Mouse (Mus musculus) stomach, embryonic 14.5 days (tissue): ENCODE results near the gene Tbkbp1. TPM values are rescaled to one million over a fixed set of nuclear protein-coding genes. Genes with fewer than 3 reads are reported as not detected.

ENCODE experiments used
- ATAC-seq: fragments of 200-750 bp; cut with Nextera tagmentation; 2 replicates; pipeline ENCODE4 v1.8.0; 2017; ENCODE audit warnings: low read depth, moderate TSS enrichment; ENCODE audit not compliant: insufficient number of reproducible peaks, insufficient read depth, low FRiP score
- H3K27ac ChIP-seq: fragments of 300-500 bp; sonication (generic); 2 replicates; pipeline ENCODE4 v1.5.1; 2014; ENCODE audit warnings: mild to moderate bottlenecking, low read length, moderate library complexity, mixed read lengths
- H3K27me3 ChIP-seq: fragments of 300-500 bp; sonication (generic); 2 replicates; pipeline ENCODE4 v1.6.1; 2014; ENCODE audit warnings: low read length, control low read depth, mixed read lengths; ENCODE audit not compliant: control insufficient read depth, insufficient read depth
- H3K36me3 ChIP-seq: fragments of 300-500 bp; sonication (generic); 2 replicates; pipeline ENCODE4 v1.6.1; 2014; ENCODE audit warnings: mild to moderate bottlenecking, control low read depth, low read length, moderate library complexity, mixed read lengths; ENCODE audit not compliant: control insufficient read depth, insufficient read depth
- H3K4me1 ChIP-seq: fragments of 300-500 bp; sonication (generic); 2 replicates; pipeline ENCODE4 v1.6.1; 2014; ENCODE audit warnings: low read length, control low read depth, mixed read lengths; ENCODE audit not compliant: control insufficient read depth, insufficient read depth
- H3K4me2 ChIP-seq: fragments of 300-500 bp; sonication (generic); replicated peaks from 2 replicates; pipeline ENCODE4 v1.6.1; 2014; ENCODE audit warnings: low read depth, low read length, control low read depth
- H3K4me3 ChIP-seq: fragments of 300-500 bp; sonication (generic); 2 replicates; pipeline ENCODE4 v1.5.1; 2014; ENCODE audit warnings: low read depth, low read length, control low read depth
- H3K9ac ChIP-seq: fragments of 300-500 bp; sonication (generic); replicated peaks from 2 replicates; pipeline ENCODE4 v1.6.1; 2014; ENCODE audit warnings: low read depth, mild to moderate bottlenecking, control low read depth, low read length, moderate library complexity, mixed read lengths
- H3K9me3 ChIP-seq: fragments of 300-500 bp; sonication (generic); 2 replicates; pipeline ENCODE4 v1.6.1; 2016; ENCODE audit warnings: low read depth, low read length, control low read depth; ENCODE audit not compliant: control insufficient read depth
- WGBS: fragments of 180-500 bp; shearing (Covaris S2); extraction: QIAGEN DNeasy Blood & Tissue Kit; methylation state at CpG from one replicate; pipeline ENCODE4 v1.1.7; 2014; 5-methylcytosine and 5-hydroxymethylcytosine counted together
- polyA plus RNA-seq: library from polyadenylated mRNA; unstranded; fragments of >200 nt; fragmentation: Nextera tagmentation; extraction: Ambion mirVana; gene quantifications from 2 replicates; pipeline ENCODE4 v1.2.1, GENCODE M21; 2014

The Tbkbp1 gene
- polyA plus RNA-seq, 1 experiment from 2014 or later: 3.7 TPM

- 8% methylated on average over 11 of the region's 11 CpGs for WGBS
- H3K9me3 ChIP-seq: no peaks in the 10 kb centered on the region
Observed at GRCm38 (mm10) chr11:97115797-97116196, 35.5 kb downstream of the Tbkbp1 start.

GRCm38 (mm10) chr11:97114671-97115601, 36.4 kb downstream of the Tbkbp1 start, which contains the start of gene Tbx21:
TSS of gene Tbx21 (minus strand) at chr11:97115331.
- H3K36me3 ChIP-seq: no peaks in the 10 kb centered on the region
- peaks cover 37% of the 10 kb centered on the region for H3K27me3 ChIP-seq
- peaks cover 12% of the 10 kb centered on the region for H3K4me1 ChIP-seq
- H3K9ac ChIP-seq: 0 out of 2 replicates have a peak within 1 kb of the TSS, but pooled peaks have one; percentile 6
- ATAC-seq: no peak
- H3K4me3 ChIP-seq: peak within 1 kb of the TSS; percentile 35
- peak within 1 kb of the TSS; percentile 68 for H3K4me2 ChIP-seq
- WGBS: under 1% methylated on average over 85 of the region's 87 CpGs
- no peaks in the 10 kb centered on the region for H3K9me3 ChIP-seq
- H3K27ac ChIP-seq: no peak within 1 kb of the TSS

More at GRCm38 (mm10) chr11:97115797-97116196, 35.5 kb downstream of the Tbkbp1 start:
- H3K27me3 ChIP-seq: peaks cover 37% of the 10 kb centered on the region
- no peak overlapping the region for H3K4me3 ChIP-seq
- ATAC-seq: no peak
- no peak overlapping the region for H3K27ac ChIP-seq
- H3K9ac ChIP-seq: no peak overlapping the region
- no peaks in the 10 kb centered on the region for H3K36me3 ChIP-seq
- H3K4me2 ChIP-seq: no peak overlapping the region; the same call in 1 of the 2 replicates
- H3K4me1 ChIP-seq: peaks cover 15% of the 10 kb centered on the region

GRCm38 (mm10) chr11:97112519-97113125, 38.7 kb downstream of the Tbkbp1 start:
- H3K27me3 ChIP-seq: peaks cover 37% of the 10 kb centered on the region
- 81% methylated on average over 9 of the region's 9 CpGs for WGBS
- H3K27ac ChIP-seq: no peak overlapping the region
- no peak overlapping the region for H3K9ac ChIP-seq
- H3K4me3 ChIP-seq: no peak overlapping the region
- H3K4me2 ChIP-seq: no peak overlapping the region
- no peaks in the 10 kb centered on the region for H3K36me3 ChIP-seq
- ATAC-seq: no peak
- H3K9me3 ChIP-seq: no peaks in the 10 kb centered on the region
- H3K4me1 ChIP-seq: peaks cover 12% of the 10 kb centered on the region

- no peak overlapping the region for H3K27ac ChIP-seq
- H3K9me3 ChIP-seq: no peaks in the 10 kb centered on the region
- H3K4me3 ChIP-seq: no peak overlapping the region
- no peaks in the 10 kb centered on the region for H3K36me3 ChIP-seq
- no peak overlapping the region for H3K9ac ChIP-seq
- H3K27me3 ChIP-seq: peaks cover 17% of the 10 kb centered on the region
- H3K4me2 ChIP-seq: no peak overlapping the region
- no peak for ATAC-seq
- WGBS: 85% methylated on average over 16 of the region's 16 CpGs
- 0 out of 2 replicates have a peak, but pooled peaks cover under 1% of the 10 kb centered on the region for H3K4me1 ChIP-seq
Observed at GRCm38 (mm10) chr11:97108976-97109375, 42.3 kb downstream of the Tbkbp1 start.

- Histone ChIP-seq H3K27ac (no peak overlapping the region), H3K4me1 (no peaks in the 10 kb centered on the region)
Observed at GRCm38 (mm10) chr11:97104091-97104483, 47.2 kb downstream of the Tbkbp1 start.

GRCm38 (mm10) chr11:97103163-97104090, 47.9 kb downstream of the Tbkbp1 start:
- Histone ChIP-seq H3K27me3 (no peaks in the 10 kb centered on the region), H3K9ac (no peak overlapping the region), H3K9me3 (no peaks in the 10 kb centered on the region), H3K4me3 (no peak overlapping the region), H3K36me3 (no peaks in the 10 kb centered on the region), H3K4me2 (no peak overlapping the region), H3K4me1 (no peaks in the 10 kb centered on the region), H3K27ac (no peak overlapping the region)
- WGBS: 90% methylated on average over 10 of the region's 10 CpGs
- no peak for ATAC-seq

More at GRCm38 (mm10) chr11:97104091-97104483, 47.2 kb downstream of the Tbkbp1 start:
- Histone ChIP-seq H3K27me3 (no peaks in the 10 kb centered on the region), H3K36me3 (no peaks in the 10 kb centered on the region), H3K9ac (no peak overlapping the region), H3K9me3 (no peaks in the 10 kb centered on the region), H3K4me2 (no peak overlapping the region), H3K4me3 (no peak overlapping the region)
- no peak for ATAC-seq
- WGBS: 90% methylated on average over 9 of the region's 9 CpGs

GRCm38 (mm10) chr11:97101722-97102121, 49.6 kb downstream of the Tbkbp1 start:
- peaks cover 8% of the 10 kb centered on the region; the same call in 1 of the 2 replicates for H3K27me3 ChIP-seq
- no peak for ATAC-seq
- H3K27ac ChIP-seq: no peak overlapping the region
- no peak overlapping the region for H3K9ac ChIP-seq
- WGBS: 19% methylated on average over 9 of the region's 9 CpGs
- no peaks in the 10 kb centered on the region for H3K36me3 ChIP-seq
- H3K4me1 ChIP-seq: no peaks in the 10 kb centered on the region
- no peak overlapping the region for H3K4me3 ChIP-seq
- no peaks in the 10 kb centered on the region for H3K9me3 ChIP-seq
- no peak overlapping the region for H3K4me2 ChIP-seq

GRCm38 (mm10) chr11:97098791-97099190, 52.5 kb downstream of the Tbkbp1 start:
- no peak overlapping the region for H3K9ac ChIP-seq
- no peaks in the 10 kb centered on the region for H3K4me1 ChIP-seq
- H3K36me3 ChIP-seq: no peaks in the 10 kb centered on the region
- no peak overlapping the region for H3K27ac ChIP-seq
- H3K4me3 ChIP-seq: no peak overlapping the region
- no peaks in the 10 kb centered on the region for H3K9me3 ChIP-seq
- whole genome bisulfite sequencing: 24% methylated on average over 18 of the region's 18 CpGs
- H3K4me2 ChIP-seq: no peak overlapping the region
- no peak for ATAC-seq
- H3K27me3 ChIP-seq: peaks cover 8% of the 10 kb centered on the region; the same call in 1 of the 2 replicates
